Mouse (Mus musculus) right cerebral cortex, postnatal 25 days (tissue): ENCODE measurements around the gene Dennd5b.

ENCODE experiments used
- DNase-seq: peaks from one replicate; pipeline ENCODE4 v3.0.0; 2022

The Dennd5b gene

GRCm38 (mm10) chr6:149100174-149101075, 1.1 kb downstream of the Dennd5b start:
- DNase-seq, result peak; percentile 71

- no peak for DNase-seq
These were observed 2.5 kb downstream of the Dennd5b start for GRCm38 (mm10) chr6:149098993-149099392.

- DNase-seq, result no peak
These were observed 4.2 kb downstream of the Dennd5b start for GRCm38 (mm10) chr6:149097276-149097675.

GRCm38 (mm10) chr6:149096233-149096632, 5.2 kb downstream of the Dennd5b start:
- DNase-seq, result no peak

GRCm38 (mm10) chr6:149095389-149095788, 6.1 kb downstream of the Dennd5b start:
- no peak for DNase-seq

- no peak for DNase-seq
These were observed 6.9 kb downstream of the Dennd5b start for GRCm38 (mm10) chr6:149094555-149094954.

GRCm38 (mm10) chr6:149093465-149093864, 8.0 kb downstream of the Dennd5b start:
- DNase-seq, result no peak

- DNase-seq, result no peak
These were observed 9.1 kb downstream of the Dennd5b start for GRCm38 (mm10) chr6:149092406-149092805.

- no peak for DNase-seq
These were observed 24.2 kb downstream of the Dennd5b start for GRCm38 (mm10) chr6:149077136-149077808.

GRCm38 (mm10) chr6:149073854-149074253, 27.6 kb downstream of the Dennd5b start:
- DNase-seq, result no peak

GRCm38 (mm10) chr6:149072873-149073272, 28.6 kb downstream of the Dennd5b start:
- no peak for DNase-seq

- no peak for DNase-seq
These were observed 30.8 kb downstream of the Dennd5b start for GRCm38 (mm10) chr6:149070592-149071124.

GRCm38 (mm10) chr6:149063382-149063781, 38.1 kb downstream of the Dennd5b start:
- no peak for DNase-seq

- peak; percentile 36 for DNase-seq
These were observed 40.7 kb downstream of the Dennd5b start for GRCm38 (mm10) chr6:149060670-149061387.

GRCm38 (mm10) chr6:149057947-149058391, 43.5 kb downstream of the Dennd5b start:
- DNase-seq, result no peak

- DNase-seq, result no peak
These were observed 46.7 kb downstream of the Dennd5b start for GRCm38 (mm10) chr6:149054780-149055179.

- no peak for DNase-seq
These were observed 50.3 kb downstream of the Dennd5b start for GRCm38 (mm10) chr6:149050978-149051723.

- no peak for DNase-seq
These were observed 61.4 kb downstream of the Dennd5b start for GRCm38 (mm10) chr6:149040099-149040498.

GRCm38 (mm10) chr6:149032198-149032597, 69.3 kb downstream of the Dennd5b start:
- DNase-seq, result no peak

GRCm38 (mm10) chr6:149031377-149031776, 70.1 kb downstream of the Dennd5b start:
- DNase-seq, result no peak

- no peak for DNase-seq
These were observed 83.0 kb downstream of the Dennd5b start for GRCm38 (mm10) chr6:149018431-149018830.

- DNase-seq, result no peak
These were observed 90.6 kb downstream of the Dennd5b start for GRCm38 (mm10) chr6:149010766-149011301.
